Mouse (Mus musculus) lung, adult 10 weeks (tissue): Measurements from ENCODE around the gene Susd1. TPM values are rescaled to one million over a fixed set of nuclear protein-coding genes. Genes with fewer than 3 reads are reported as not detected.

Experiments
- polyA plus RNA-seq: library from polyadenylated mRNA; stranded (reverse); fragments of 350-450 nt; fragmentation: Illumina TruSeq; extraction: RNeasy Lipid Tissue Mini Kit (QIAGEN cat#74804); gene quantifications from one replicate; pipeline ENCODE4 v1.2.3, GENCODE M21; 2014; ENCODE audit warnings: low read depth, low replicate concordance; ENCODE audit not compliant: insufficient read depth

The Susd1 gene
- 4.2 TPM for polyA plus RNA-seq

GRCm38 (mm10) chr4:59437990-59438854 lies at the start of gene Susd1:
Gene Susd1 (minus strand): TSS chr4:59438633.

Other genes starting within 250 kb of the Susd1 start
- gene Ugcg, start 249.4 kb downstream of the Susd1 start, polyA plus RNA-seq = 17.8 TPM
- gene Ptbp3, start 110.7 kb upstream of the Susd1 start, polyA plus RNA-seq = 22.7 TPM
- 18.0 TPM for gene Hsdl2, start 142.9 kb upstream of the Susd1 start, polyA plus RNA-seq
- 2.1 TPM for gene E130308A19Rik, start 187.6 kb upstream of the Susd1 start, polyA plus RNA-seq